Mouse (Mus musculus) hindbrain, postnatal 0 days (tissue): ENCODE results near the gene Wdr89. TPM values are rescaled to one million over a fixed set of nuclear protein-coding genes. Genes with fewer than 3 reads are reported as not detected.

Experiments used
- ATAC-seq: fragments of 200-750 bp; cut with Nextera tagmentation; 2 replicates; pipeline ENCODE4 v1.8.0; 2017; ENCODE audit warnings: mild to moderate bottlenecking, moderate TSS enrichment, moderate library complexity
- DNase-seq: peaks from one replicate; pipeline ENCODE4 v3.0.0-alpha.2; 2015; ENCODE audit warnings: low spot score
- H3K27ac ChIP-seq: fragments of 300-500 bp; sonication (generic); 2 replicates; pipeline ENCODE4 v1.5.1; 2014; ENCODE audit warnings: mild to moderate bottlenecking
- H3K27me3 ChIP-seq: fragments of 300-500 bp; sonication (generic); 2 replicates; pipeline ENCODE4 v1.6.1; 2014; ENCODE audit warnings: low read length, mixed read lengths; ENCODE audit not compliant: insufficient read depth
- H3K36me3 ChIP-seq: fragments of 300-500 bp; sonication (generic); 2 replicates; pipeline ENCODE4 v1.6.1; 2014; ENCODE audit warnings: low read length, mixed read lengths; ENCODE audit not compliant: insufficient read depth
- H3K4me1 ChIP-seq: fragments of 300-500 bp; sonication (generic); 2 replicates; pipeline ENCODE4 v1.6.1; 2014; ENCODE audit warnings: antibody characterized with exemption, low read length, mixed read lengths; ENCODE audit not compliant: insufficient read depth
- H3K4me2 ChIP-seq: fragments of 300-500 bp; sonication (generic); 2 replicates; pipeline ENCODE4 v1.6.1; 2014; ENCODE audit warnings: low read depth, mild to moderate bottlenecking, low read length, moderate library complexity, mixed read lengths
- H3K4me3 ChIP-seq: fragments of 300-500 bp; sonication (generic); 2 replicates; pipeline ENCODE4 v1.5.1; 2014; ENCODE audit warnings: low read length
- H3K9ac ChIP-seq: fragments of 300-500 bp; sonication (generic); replicated peaks from 2 replicates; pipeline ENCODE4 v1.6.1; 2014; ENCODE audit warnings: mild to moderate bottlenecking, low read length, moderate library complexity, mixed read lengths
- H3K9me3 ChIP-seq: fragments of 300-500 bp; sonication (generic); 2 replicates; pipeline ENCODE4 v1.6.1; 2016; ENCODE audit warnings: low read length, mixed read lengths
- CTCF ChIP-seq: IDR thresholded peaks from 2 replicates; pipeline ENCODE4 v1.5.1; 2016; ENCODE audit warnings: antibody characterized with exemption, control low read depth, low read depth
- WGBS: fragments of 180-500 bp; shearing (Covaris S2); extraction: QIAGEN DNeasy Blood & Tissue Kit; methylation state at CpG from one replicate; pipeline ENCODE4 v1.1.7; 2014; 5-methylcytosine and 5-hydroxymethylcytosine counted together
- polyA plus RNA-seq: library from polyadenylated mRNA; unstranded; fragments of >200 nt; fragmentation: Nextera tagmentation; extraction: Ambion mirVana; gene quantifications from 2 replicates; pipeline ENCODE4 v1.2.1, GENCODE M21; 2015
- total RNA-seq: library from RNA; depleted of rRNA; stranded (reverse); fragments of >200 nt; gene quantifications from 2 replicates; pipeline ENCODE4 v1.2.3, GENCODE M21; 2014; rRNA removed

The Wdr89 gene
- total and polyA plus RNA-seq, 2 experiments from 2014 or later, result 2.5 to 3.7 TPM

GRCm38 (mm10) chr12:75596154-75597002, 73.0 kb downstream of the Wdr89 start, which contains the start of gene Ppp2r5e:
Ppp2r5e (minus strand) TSS chr12:75596245.
- Histone ChIP-seq H3K4me2 (peak within 1 kb of the TSS; percentile 90), H3K4me3 (peak within 1 kb of the TSS; percentile 83), H3K9ac (peak within 1 kb of the TSS; percentile 97), H3K9me3 (no peaks in the 10 kb centered on the region), H3K27me3 (no peaks in the 10 kb centered on the region), H3K27ac (peak within 1 kb of the TSS; percentile 99), H3K36me3 (peaks cover 5% of the 10 kb centered on the region; the same call in 1 of the 2 replicates), H3K4me1 (peaks cover 3% of the 10 kb centered on the region; the same call in 1 of the 2 replicates)
- no peak; the same call in 1 of the 2 replicates for TF ChIP-seq CTCF
- DNase-seq (peak; percentile 99), ATAC-seq (peak; percentile 100)
- WGBS, result under 1% methylated on average over 60 of the region's 72 CpGs

GRCm38 (mm10) chr12:75595291-75596153, 73.8 kb downstream of the Wdr89 start:
- TF ChIP-seq CTCF, result no peak
- 1% methylated on average over 88 of the region's 97 CpGs for WGBS
- H3K27ac ChIP-seq, result peak overlapping the region; percentile 99
- peak overlapping the region; percentile 75 for H3K4me2 ChIP-seq
- DNase-seq (peak; percentile 41), ATAC-seq (no peak; the same call in none of the 2 replicates)
- peak overlapping the region; percentile 83 for H3K4me3 ChIP-seq
- H3K9ac ChIP-seq, result peak overlapping the region; percentile 97
- H3K4me1 ChIP-seq, result peaks cover 3% of the 10 kb centered on the region; the same call in 1 of the 2 replicates
- no peaks in the 10 kb centered on the region for H3K27me3 ChIP-seq
- no peaks in the 10 kb centered on the region for H3K9me3 ChIP-seq
- peaks cover 5% of the 10 kb centered on the region; the same call in 1 of the 2 replicates for H3K36me3 ChIP-seq

- Histone ChIP-seq H3K4me3 (peak overlapping the region; percentile 83), H3K9me3 (no peaks in the 10 kb centered on the region), H3K27ac (no peak overlapping the region), H3K27me3 (no peaks in the 10 kb centered on the region), H3K4me1 (peaks cover 3% of the 10 kb centered on the region; the same call in 1 of the 2 replicates), H3K4me2 (peak overlapping the region; percentile 75), H3K36me3 (peaks cover 9% of the 10 kb centered on the region; the same call in 1 of the 2 replicates), H3K9ac (0 out of 2 replicates have a peak overlapping the region, but pooled peaks have one; percentile 21)
- 38% methylated on average over 5 of the region's 5 CpGs for WGBS
- ATAC-seq (no peak), DNase-seq (no peak)
- TF ChIP-seq CTCF, result no peak
These were observed 74.9 kb downstream of the Wdr89 start for GRCm38 (mm10) chr12:75594404-75594803.

GRCm38 (mm10) chr12:75593817-75594216, 75.5 kb downstream of the Wdr89 start:
- Histone ChIP-seq H3K4me2 (peak overlapping the region; percentile 75), H3K4me1 (peaks cover 3% of the 10 kb centered on the region; the same call in 1 of the 2 replicates), H3K9me3 (no peaks in the 10 kb centered on the region), H3K27ac (no peak overlapping the region), H3K36me3 (peaks cover 9% of the 10 kb centered on the region; the same call in 1 of the 2 replicates), H3K9ac (no peak overlapping the region), H3K27me3 (no peaks in the 10 kb centered on the region), H3K4me3 (peak overlapping the region; percentile 83)
- WGBS, result 59% methylated on average over 4 of the region's 4 CpGs
- ATAC-seq (no peak), DNase-seq (no peak)
- TF ChIP-seq CTCF, result no peak

- H3K4me3 ChIP-seq, result no peak overlapping the region
- H3K4me2 ChIP-seq, result no peak overlapping the region
- no peaks in the 10 kb centered on the region for H3K9me3 ChIP-seq
- no peak overlapping the region for H3K9ac ChIP-seq
- no peak overlapping the region for H3K27ac ChIP-seq
- no peaks in the 10 kb centered on the region for H3K27me3 ChIP-seq
- TF ChIP-seq CTCF, result 0 out of 2 replicates have a peak, but pooled peaks have one; percentile 8
- DNase-seq (no peak), ATAC-seq (no peak)
- peaks cover 8% of the 10 kb centered on the region; the same call in 1 of the 2 replicates for H3K36me3 ChIP-seq
- H3K4me1 ChIP-seq, result no peaks in the 10 kb centered on the region
These were observed 81.8 kb downstream of the Wdr89 start for GRCm38 (mm10) chr12:75587501-75587900.

GRCm38 (mm10) chr12:75583776-75584175, 85.6 kb downstream of the Wdr89 start:
- no peaks in the 10 kb centered on the region for H3K27me3 ChIP-seq
- DNase-seq (no peak), ATAC-seq (no peak)
- H3K27ac ChIP-seq, result no peak overlapping the region
- WGBS, result 68% methylated on average over 3 of the region's 3 CpGs
- no peaks in the 10 kb centered on the region for H3K4me1 ChIP-seq
- no peaks in the 10 kb centered on the region for H3K9me3 ChIP-seq
- no peak for TF ChIP-seq CTCF
- no peak overlapping the region for H3K9ac ChIP-seq
- H3K36me3 ChIP-seq, result peaks cover 4% of the 10 kb centered on the region; the same call in 1 of the 2 replicates
- H3K4me3 ChIP-seq, result no peak overlapping the region
- no peak overlapping the region for H3K4me2 ChIP-seq

Other genes with a start within 250 kb of the Wdr89 start
- 26.7 and 34.0 TPM in 2 replicates for gene Ppp2r5e, start 73.3 kb downstream of the Wdr89 start, total RNA-seq
- 23.4 and 25.2 TPM in 2 replicates for gene Ppp2r5e, start 73.3 kb downstream of the Wdr89 start, polyA plus RNA-seq
- 38.5 and 42.6 TPM in 2 replicates for gene Sgpp1, start 66.2 kb upstream of the Wdr89 start, total RNA-seq
- 15.7 and 16.3 TPM in 2 replicates for gene Sgpp1, start 66.2 kb upstream of the Wdr89 start, polyA plus RNA-seq
- gene Syne2, start 148.6 kb upstream of the Wdr89 start, total RNA-seq, result 39.3 and 57.2 TPM in 2 replicates
- 26.1 and 28.8 TPM in 2 replicates for gene Syne2, start 148.6 kb upstream of the Wdr89 start, polyA plus RNA-seq